Mouse (Mus musculus): Measurements from ENCODE around the gene Sobp. TPM values are rescaled to one million over a fixed set of nuclear protein-coding genes. Genes with fewer than 3 reads are reported as not detected.

The Sobp gene
- total RNA-seq, 2 experiments from 2014 or later = 71.3 to 84.9 TPM

DNA sequence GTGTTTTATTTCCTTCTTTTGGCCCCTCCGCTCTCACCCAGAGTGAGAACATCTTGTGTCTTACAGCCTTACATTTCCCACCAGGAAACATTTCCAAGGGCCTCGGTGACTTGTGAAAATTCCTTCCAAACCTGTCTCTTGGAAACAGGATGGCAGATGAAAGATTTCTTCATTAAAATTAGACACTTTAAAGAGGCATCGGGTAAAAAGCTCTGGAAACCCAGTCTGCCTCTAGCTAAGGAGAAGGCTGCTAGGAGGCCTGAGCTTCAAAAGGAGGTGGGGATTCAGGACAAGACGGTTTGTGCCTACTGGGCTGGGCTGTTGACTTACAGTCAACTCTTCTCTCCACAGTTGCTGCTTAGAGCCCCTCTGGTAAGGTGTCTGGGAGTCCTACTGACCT lies 200.8 kb downstream of the Sobp start:
- intact Hi-C loops (cut with DNase I) = no loop called here
- DNase-seq (ENCODE audit: low spot score in 2 of 2) = peak in 1 of 2 experiments; percentile 52

DNA sequence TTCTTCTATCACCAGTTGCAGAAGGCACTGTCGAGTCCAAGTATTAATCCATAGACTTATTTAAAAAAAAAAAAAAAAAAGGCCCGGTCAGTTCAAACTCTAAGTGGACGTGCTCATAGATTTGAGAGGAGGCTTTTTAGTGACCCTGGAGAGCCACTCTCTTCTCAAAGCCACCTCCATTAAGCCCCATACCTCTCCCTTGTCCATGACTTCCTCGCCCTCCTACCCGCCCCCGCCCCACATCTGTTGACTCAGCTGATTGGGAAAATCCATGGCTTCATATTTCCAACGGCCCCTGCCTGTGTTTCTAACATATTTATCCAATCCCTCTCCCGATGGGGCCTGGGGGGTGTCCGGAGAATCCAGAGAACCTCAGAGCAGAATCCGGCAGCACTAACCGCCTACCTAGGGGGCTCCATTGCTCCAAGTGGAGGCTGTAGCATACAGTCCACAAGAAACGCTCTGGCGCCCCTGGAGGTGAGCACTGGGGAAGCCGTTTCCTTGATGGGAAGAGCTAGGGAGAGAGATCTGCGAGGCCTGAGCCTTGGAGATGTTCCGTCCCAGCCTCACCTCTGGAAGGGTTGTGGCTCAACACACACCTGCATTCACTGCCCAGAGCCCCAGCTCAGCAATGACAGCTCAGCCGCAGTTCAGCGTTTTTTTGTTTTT lies 201.7 kb downstream of the Sobp start:
- DNase-seq (ENCODE audit: low spot score in 2 of 2) = peak in 1 of 2 experiments; percentile 67
- intact Hi-C loops (cut with DNase I) = no loop called here

DNA sequence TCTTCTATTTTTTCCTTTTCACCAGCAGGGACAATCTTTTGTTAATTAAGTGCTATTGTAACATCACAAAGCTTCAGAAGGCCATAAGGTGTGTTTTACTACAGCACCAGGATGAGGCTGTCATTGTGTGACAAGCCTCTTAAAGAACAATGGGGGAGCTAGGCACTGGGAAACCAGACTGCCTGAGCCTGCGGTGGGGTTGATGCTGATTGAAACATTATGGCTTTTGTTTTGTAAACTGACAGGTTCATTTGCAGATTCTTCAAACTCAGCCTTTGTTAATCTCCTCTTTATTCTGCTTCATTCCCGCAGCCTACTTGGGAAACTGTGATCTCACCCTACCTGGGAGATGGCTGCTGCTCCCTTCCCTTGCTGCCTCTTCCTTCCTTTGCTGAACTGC lies 206.0 kb downstream of the Sobp start:
- no peak for DNase-seq (ENCODE audit: low spot score in 2 of 2)

GRCm38 (mm10) chr10:42963061-42963460 lies 211.3 kb downstream of the Sobp start:
- intact Hi-C loops (cut with DNase I) = no loop called here
- DNase-seq (ENCODE audit: low spot score in 2 of 2) = no peak

More for the DNA sequence above, 206.0 kb downstream of the Sobp start:
- intact Hi-C loops (cut with DNase I) = no loop called here

- no peak for DNase-seq (ENCODE audit: low spot score in 2 of 2)
- intact Hi-C loops (cut with DNase I) = no loop called here
Observed at GRCm38 (mm10) chr10:42962655-42963054, 211.7 kb downstream of the Sobp start.

DNA sequence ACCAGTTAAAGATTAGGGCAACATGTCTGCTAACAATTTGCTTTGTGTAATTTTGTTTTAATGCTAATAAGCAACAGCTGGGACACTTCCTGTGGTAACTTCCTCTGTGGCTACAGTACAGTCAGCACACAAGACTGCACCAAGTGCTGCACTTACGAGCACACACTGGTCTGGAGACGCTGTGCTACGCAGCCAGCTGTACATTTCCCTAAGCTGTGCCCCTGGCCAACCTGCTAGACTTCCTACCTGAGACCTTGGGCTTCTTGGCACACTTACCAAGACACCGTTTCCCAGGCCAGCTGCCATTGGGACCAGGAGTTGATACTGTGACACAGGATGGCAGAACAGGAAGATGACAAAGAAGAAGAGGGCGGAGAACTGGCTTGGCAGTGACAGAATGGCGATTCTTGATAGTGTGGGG lies 212.1 kb downstream of the Sobp start:
- intact Hi-C loops (cut with DNase I) = no loop called here
- no peak for DNase-seq (ENCODE audit: low spot score in 2 of 2)

- intact Hi-C loops (cut with DNase I) = no loop called here
Observed at GRCm38 (mm10) chr10:42961771-42962170, 212.6 kb downstream of the Sobp start.

GRCm38 (mm10) chr10:42958686-42959085 lies 215.6 kb downstream of the Sobp start:
- intact Hi-C loops (cut with DNase I) = loop anchor here (2.0 to 10.0 kb wide), 3 partner anchors 28 to 496 kb away; no protein-coding TSS in a partner anchor
- no peak for DNase-seq (ENCODE audit: low spot score in 2 of 2)

More at GRCm38 (mm10) chr10:42961771-42962170, 212.6 kb downstream of the Sobp start:
- DNase-seq (ENCODE audit: low spot score in 2 of 2) = no peak

DNA sequence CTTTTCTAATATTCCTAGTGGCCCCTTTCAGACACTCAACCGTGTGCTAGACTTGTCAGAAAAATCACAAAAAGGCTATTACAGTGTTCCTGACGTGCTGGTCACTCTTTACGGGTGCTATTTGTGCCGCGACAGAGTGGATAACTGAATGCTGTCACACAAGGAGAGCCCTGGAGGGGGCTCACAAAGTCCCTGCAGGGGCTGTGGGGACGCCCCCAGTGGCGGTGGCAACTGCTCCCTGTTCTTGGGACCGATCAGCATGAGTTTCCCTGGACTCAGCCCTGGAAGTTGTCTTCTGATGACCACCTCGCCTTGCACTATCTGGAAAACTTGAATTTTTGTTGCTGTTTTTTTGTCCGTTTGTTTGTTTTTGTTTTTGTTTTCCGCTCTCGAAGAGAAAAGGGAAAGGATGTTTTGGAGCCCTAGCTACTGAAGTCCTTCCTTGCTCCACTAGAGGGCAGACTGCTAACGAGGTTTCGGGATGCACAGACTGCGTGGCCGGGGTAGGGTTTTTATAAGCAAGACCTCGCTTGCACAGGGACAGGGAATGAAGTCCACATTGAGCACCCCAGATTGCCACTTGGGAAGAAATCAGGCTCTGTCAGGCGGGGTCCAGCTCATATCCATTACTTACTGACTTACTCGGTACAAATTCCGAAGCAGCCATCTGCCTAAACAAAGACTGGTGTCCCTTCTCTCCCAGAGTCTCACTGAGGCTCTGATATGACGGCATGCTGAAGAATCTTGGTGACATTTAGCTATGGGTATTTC lies 216.3 kb downstream of the Sobp start:
- intact Hi-C loops (cut with DNase I) = loop anchor here (2.0 to 10.0 kb wide), 3 partner anchors 29 to 497 kb away; no protein-coding TSS in a partner anchor
- DNase-seq (ENCODE audit: low spot score in 2 of 2) = peak; percentile 81 to 85

GRCm38 (mm10) chr10:42955205-42955604 lies 219.1 kb downstream of the Sobp start:
- intact Hi-C loops (cut with DNase I) = loop anchor here (5.0 to 10.0 kb wide), 2 partner anchors 427 to 500 kb away; no protein-coding TSS in a partner anchor
- DNase-seq (ENCODE audit: low spot score in 2 of 2) = no peak

- intact Hi-C loops (cut with DNase I) = loop anchor here (10.0 kb wide), 1 partner anchor 501 kb away; no protein-coding TSS in a partner anchor
- no peak for DNase-seq (ENCODE audit: low spot score in 2 of 2)
Observed at GRCm38 (mm10) chr10:42953601-42954000, 220.7 kb downstream of the Sobp start.

Other genes starting within 250 kb of the Sobp start
- gene 9030612E09Rik, start 174 bp upstream of the Sobp start, total RNA-seq (2021) = 1 to 10 TPM; 1.7 to 2.4 TPM
- gene Pdss2, start 47.0 kb upstream of the Sobp start, total RNA-seq (2021) = 10 to 100 TPM; 14.8 to 15.7 TPM

Measured in left cerebral cortex, postnatal 25 days (tissue).